Mouse (Mus musculus) cerebellum, adult 9-10 months (tissue): Measurements from ENCODE around the gene Eif4e3.

Experiments used
- DNase-seq: peaks from one replicate; pipeline ENCODE4 v3.0.0; 2022

Gene Eif4e3

DNA sequence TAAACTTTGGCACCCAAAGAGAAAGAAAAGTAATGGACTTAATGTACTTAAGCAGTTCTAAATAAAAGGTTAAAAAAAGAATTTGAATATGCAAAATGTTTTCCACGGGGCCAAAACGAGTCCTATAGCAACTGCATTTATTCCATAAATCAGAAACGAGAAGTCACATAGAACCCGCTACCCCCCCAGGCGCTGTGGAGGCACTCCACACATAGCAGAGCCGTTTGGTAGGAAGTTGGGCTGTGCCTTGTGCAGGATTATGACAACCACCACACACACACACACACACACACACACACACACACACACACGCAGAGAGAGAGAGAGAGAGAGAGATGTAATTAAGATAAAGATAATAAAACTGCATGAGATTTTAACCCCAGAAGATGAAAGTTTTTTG, 46.1 kb downstream of the Eif4e3 start:
- DNase-seq, result no peak

DNA sequence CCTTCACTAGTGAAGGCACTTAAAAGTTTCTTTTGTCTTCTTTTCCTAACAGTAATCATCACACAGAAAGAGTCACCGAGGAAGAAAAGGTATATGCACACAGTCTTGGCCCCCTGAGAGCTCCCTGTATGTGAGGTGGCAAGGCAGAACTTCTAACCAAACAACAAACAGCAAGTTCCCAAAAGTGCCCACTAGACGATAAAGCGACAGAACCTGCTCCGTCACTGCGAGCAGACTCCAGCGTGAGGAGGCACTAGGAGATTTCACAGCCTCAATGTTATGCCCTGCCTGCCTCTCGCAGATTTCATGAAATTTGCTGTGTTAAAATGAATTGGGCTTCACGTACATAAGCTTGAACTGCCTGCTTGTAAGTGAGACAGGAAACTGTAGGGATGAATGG, 46.6 kb downstream of the Eif4e3 start:
- DNase-seq, result no peak

GRCm38 (mm10) chr6:99619466-99619865, 47.1 kb downstream of the Eif4e3 start:
- DNase-seq, result no peak

DNA sequence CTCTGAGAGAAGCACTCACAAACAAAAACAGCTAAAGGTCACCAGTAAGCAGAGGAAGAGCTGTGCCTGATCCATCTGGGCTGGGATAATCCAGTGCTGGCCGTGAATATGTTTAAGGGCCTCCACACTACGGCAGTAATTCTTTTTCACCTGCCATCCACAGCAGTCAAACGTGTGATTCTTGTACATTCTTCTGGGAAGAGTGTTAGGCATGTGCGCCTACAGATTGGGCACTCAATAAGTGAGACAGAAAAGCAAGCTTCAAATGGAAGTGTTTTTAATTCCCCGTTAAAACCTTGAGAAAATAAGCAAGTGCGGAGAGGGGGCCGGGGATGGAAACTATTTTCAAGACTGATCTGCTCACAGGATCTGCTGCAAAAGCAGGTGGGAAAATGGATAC, 48.7 kb downstream of the Eif4e3 start:
- no peak for DNase-seq

DNA sequence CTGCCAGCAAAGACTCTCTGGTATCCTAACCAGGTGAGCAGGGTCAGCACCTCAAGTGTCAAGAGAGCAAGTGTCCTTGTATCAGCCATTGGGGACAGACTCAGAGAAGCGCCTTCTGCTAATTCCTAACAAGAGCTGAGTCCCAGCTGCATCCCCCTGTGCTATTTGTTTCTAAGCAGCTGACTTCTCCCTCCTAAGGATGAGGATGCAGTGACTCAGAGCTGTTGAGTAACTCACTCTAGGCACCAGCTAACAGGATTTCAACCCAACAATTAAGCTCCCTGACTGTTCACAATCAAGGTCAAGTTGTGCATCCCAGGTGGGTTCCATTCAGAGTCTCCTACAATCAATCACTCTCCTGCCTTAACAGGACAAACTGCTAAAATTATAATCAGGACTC, 49.2 kb downstream of the Eif4e3 start:
- no peak for DNase-seq

GRCm38 (mm10) chr6:99615272-99615751, 51.3 kb downstream of the Eif4e3 start:
- no peak for DNase-seq

GRCm38 (mm10) chr6:99614566-99615271, 51.9 kb downstream of the Eif4e3 start:
- no peak for DNase-seq

DNA sequence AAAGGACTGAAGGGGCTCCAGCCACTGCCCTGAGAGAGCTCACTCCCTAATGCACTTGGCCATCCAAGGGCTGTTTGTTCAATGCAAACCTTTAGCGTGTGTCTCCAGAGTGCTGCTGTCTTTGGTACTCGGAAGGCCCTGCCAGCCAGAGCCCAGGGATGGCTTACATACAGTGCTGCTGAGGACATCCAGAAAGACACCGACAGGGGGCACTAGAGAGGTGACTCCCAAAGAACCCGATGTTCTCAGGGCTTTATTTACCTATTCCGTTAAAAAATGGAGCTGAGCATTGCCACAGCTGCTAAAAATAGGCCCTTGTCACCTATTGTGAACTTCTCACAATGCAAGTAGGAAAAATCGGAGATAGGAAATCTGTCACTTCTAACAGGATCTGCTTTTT, 54.7 kb downstream of the Eif4e3 start:
- DNase-seq, result peak; percentile 16

DNA sequence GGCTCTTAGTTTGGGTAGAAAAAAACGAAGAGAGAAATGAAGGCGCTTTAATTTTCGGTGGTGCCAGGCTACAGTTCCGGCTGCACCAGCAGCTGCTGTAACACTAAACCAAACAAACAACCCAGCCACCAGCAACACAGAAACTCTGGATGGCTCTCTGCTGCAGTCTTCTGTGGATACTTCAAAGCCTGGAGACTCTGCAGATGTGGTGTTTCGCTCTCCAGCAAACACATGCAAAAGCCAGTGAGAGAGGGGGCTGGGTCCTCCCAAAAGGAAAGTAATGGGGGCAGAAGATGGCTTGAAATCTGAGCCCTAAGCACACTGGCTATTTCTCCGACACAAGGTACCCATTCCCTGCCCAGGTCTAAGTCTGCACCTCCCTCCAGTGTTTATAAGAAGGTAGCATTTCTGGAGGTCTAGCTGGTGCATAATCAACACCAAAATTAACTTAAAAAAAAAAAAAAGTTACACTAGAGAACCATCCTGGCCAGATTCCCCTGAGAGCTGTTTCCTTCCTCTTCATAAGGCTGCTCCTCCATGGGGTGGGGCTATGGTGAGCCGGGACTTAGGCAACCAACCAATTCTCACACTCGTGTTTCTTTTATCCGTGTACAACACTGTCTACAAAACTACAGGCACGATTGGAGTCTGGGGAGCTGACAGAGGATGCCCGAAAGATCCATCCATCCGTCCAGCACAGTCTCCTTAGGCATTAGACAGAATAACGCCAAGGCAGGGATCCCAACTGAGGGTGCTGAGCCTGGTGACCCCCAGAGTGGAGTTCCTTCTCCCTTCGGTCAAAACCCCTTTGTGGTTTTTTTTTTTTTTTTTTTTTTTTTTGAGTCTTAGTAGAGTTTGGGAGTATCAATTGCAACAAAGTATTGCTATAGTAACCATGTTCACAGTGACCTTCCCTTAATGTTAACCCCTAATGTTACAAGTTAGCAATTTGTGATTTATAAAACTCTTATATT, 55.8 kb downstream of the Eif4e3 start:
- no peak for DNase-seq

DNA sequence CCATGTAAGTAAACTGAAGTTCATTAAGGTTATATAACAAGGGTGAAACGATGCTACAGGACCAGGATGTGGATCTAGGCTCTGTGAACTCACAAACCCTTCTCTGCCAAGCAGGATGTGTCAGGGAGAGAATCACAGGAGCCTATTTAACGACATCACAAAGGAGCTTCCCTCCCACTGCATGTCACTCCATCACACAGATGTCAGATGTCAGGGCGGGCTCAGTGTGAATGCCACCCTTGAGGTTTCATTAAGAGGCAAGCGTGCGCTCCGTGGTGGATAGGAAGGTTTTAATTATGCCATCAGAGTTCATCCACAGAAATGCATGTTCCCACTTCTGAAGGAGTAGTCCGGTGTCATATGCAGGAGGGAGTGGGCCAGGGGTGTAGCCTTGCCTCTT, 60.5 kb downstream of the Eif4e3 start:
- no peak for DNase-seq

DNA sequence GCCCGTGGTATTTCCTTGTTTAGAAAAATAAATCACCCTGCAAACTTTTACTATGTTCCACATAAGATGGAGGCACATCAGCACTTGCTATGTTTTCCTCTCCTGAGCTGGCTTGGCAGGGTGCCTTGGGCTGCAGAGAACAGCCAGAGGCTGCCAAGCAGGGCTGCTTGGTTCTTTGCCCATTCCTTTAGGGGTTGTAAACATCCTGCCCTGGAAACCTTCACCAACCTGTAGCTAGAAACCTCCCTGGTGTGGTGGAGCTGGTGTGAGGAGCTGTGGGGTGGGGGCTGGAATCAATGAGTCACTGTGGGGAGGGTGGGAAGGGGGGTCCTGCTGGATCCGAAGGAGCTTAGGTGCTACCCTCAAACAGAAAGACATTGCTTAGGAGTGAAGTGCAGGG, 61.8 kb downstream of the Eif4e3 start:
- no peak for DNase-seq

DNA sequence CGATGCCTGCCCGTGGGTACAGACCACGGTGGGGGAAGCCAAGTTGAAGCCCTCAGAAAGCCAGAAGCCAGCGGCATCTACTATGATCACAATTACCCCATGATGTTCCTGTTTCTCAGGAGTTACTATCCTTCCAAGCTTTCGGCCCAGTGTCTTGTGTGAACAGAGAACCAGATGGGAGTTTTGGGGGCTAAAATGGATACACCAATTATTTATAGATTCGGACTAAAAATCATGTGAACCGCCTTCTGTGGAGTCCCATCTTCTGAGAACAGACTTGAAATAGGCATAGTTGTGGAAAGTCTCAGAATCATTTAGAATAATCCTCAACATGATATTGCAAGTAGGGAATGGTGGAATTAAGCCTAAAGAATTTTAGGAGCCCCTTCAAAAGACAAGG, 64.1 kb downstream of the Eif4e3 start:
- DNase-seq, result no peak

- no peak for DNase-seq
Observed at GRCm38 (mm10) chr6:99600886-99601285, 65.7 kb downstream of the Eif4e3 start.

DNA sequence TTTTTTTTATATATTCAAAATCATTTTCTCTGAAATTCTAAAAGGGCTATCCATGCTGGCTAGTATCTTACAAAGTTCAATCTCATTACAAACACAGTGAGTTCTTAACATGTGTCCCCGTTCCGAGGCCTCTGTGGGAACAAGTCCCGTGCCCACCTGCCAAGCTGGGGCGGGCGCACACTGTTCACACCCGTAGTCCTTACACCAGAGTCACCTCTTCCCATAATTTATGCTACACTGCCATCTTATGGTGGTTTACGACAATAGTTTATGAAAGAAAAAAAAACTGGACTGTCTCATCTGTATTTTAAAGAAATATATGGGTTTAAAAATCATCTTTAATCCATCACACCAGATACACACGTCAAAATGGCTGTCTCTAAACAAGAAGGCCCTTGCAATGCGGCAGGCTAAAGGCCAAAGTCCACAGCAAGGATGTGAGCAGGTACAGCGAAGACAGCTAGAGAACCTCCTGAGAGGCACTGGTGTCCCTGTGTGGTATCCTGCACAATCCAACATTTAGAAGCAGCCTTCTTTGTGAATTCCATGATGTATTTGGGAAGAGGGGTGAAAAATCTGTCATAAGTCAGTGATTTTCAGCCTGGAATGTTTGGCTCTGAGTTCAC, 66.3 kb downstream of the Eif4e3 start:
- DNase-seq, result peak; percentile 60

- DNase-seq, result no peak
Observed at GRCm38 (mm10) chr6:99599651-99600050, 66.9 kb downstream of the Eif4e3 start.

- DNase-seq, result no peak
Observed at GRCm38 (mm10) chr6:99599229-99599628, 67.3 kb downstream of the Eif4e3 start.

DNA sequence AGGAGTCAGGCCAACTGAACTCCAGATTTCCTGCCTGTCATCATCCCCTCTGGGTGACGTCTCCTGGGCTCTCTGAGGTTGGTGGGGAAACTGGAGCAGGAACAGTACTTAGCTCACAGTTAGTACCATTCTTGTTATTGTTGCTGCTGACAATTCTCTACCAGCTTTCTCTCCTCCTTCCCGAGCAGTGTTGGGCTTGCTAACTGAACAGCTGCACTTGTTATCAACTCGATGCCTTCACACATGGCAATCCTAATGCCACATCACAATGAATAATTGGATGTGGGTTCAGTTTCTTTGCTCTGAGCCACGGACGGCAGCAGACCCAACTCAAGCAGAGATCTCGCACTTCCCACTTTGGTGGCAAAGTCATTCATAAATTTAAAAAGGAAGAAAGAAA, 89.5 kb downstream of the Eif4e3 start:
- DNase-seq, result no peak

DNA sequence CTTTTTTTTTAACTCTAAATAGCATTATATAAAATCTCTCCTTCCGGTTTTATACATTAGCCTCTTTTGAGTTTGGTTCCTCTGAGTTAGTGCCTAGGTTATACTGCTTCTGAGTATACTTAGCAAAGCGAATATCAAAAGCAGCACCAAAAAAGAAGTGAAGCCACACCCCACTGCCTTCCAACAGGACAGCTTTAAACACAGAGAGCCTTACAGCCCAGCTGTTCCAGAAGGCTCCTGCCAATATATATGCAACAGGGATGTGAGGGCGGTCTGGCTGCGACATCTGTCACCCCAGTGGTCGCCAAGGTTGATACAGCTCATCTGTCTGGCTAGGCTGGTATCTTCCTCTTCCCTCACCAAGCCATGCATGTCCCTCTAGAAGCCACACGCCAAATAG, 90.9 kb downstream of the Eif4e3 start:
- DNase-seq, result no peak
